ENCODE assay signal across 8 mouse cellular contexts in the genomic region with DNA sequence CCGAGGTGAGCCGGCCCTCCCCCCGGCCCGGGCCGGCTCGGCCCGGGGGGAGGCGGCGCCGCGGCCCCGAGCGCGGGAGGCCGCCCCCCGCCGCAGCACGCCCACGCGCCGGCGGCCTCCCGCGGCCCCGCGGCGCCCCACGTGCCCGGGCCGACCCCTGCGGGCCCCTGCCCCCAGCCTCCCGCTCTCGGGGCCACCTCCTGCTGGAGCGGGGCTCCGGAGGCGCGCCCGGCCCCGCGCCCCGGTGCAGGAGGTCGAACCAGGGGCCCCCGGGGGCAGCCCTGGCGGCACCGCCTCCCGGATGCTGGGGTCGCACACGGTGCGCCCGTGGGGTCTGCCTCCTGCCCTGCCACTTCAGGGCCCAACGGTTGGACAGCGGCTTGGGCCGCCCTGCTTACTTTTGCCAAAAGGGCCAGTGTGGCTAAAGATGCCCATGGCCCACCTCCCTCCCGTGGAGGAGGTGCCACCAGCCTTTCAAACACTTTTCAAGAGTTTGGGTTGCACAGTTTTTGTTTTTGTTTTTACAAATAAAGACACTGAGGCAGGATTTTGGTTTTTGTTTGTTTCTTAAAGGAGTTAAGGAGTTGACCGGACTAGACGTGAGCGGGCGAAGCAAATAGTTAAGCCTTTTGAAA. TPM values are rescaled to one million over a fixed set of nuclear protein-coding genes. Genes with fewer than 3 reads are reported as not detected.
DNase-seq lines count a peak whose midpoint lies in the region; ATAC-seq and TF ChIP-seq lines count a peak whose summit lies in the region.

No protein-coding gene starts in this region.

- peak overlapping the region; percentile 94 for H3K27ac ChIP-seq in heart, adult 2 months
- H3K27ac ChIP-seq in liver, embryonic 16.5 days (ENCODE audit: low read length) = peak overlapping the region; percentile 80
- peak overlapping the region; percentile 96 for H3K27ac ChIP-seq in olfactory bulb, adult 2 months (ENCODE audit: insufficient read depth, low read depth, low read length)

- H3K4me2 ChIP-seq in liver, embryonic 16.5 days (ENCODE audit: low read depth, low read length) = peak overlapping the region; percentile 86

- H3K4me1 ChIP-seq in heart, adult 2 months (ENCODE audit: control insufficient read depth, insufficient read depth, low read length) = peaks cover 7% of the 10 kb centered on the region
- peaks cover 9% of the 10 kb centered on the region for H3K4me1 ChIP-seq in liver, embryonic 16.5 days (ENCODE audit: control insufficient read depth, low read depth, low read length)
- H3K4me1 ChIP-seq in olfactory bulb, adult 2 months (ENCODE audit: control insufficient read depth, insufficient read depth, low read length) = peaks cover 7% of the 10 kb centered on the region

- H3K36me3 ChIP-seq in heart, adult 2 months (ENCODE audit: control insufficient read depth, insufficient read depth, low read length) = no peaks in the 10 kb centered on the region
- no peaks in the 10 kb centered on the region for H3K36me3 ChIP-seq in liver, embryonic 16.5 days (ENCODE audit: control insufficient read depth, insufficient read depth)

- no peak for TF ChIP-seq CTCF in heart, adult 2 months (IDR thresholded peaks at IDR 0.05)
- no peak for TF ChIP-seq CTCF in olfactory bulb, adult 2 months (IDR thresholded peaks at IDR 0.05; ENCODE audit: insufficient read depth, low read depth, low read length)

- peak overlapping the region; percentile 88 for H3K9ac ChIP-seq in heart, adult 2 months (ENCODE audit: low read depth, low read length)
- peak overlapping the region; percentile 87 for H3K9ac ChIP-seq in liver, embryonic 16.5 days (ENCODE audit: low read depth, low read length)

- TF ChIP-seq POLR2A in heart, adult 2 months (IDR thresholded peaks at IDR 0.05; ENCODE audit: insufficient read depth, low read depth, low read length) = no peak
- no peak for TF ChIP-seq POLR2A in olfactory bulb, adult 2 months (IDR thresholded peaks at IDR 0.05; ENCODE audit: insufficient read depth, low read depth, low read length)

- peak overlapping the region; percentile 57 for H3K4me3 ChIP-seq in heart, adult 2 months
- H3K4me3 ChIP-seq in liver, embryonic 16.5 days (ENCODE audit: low read depth, low read length) = peak overlapping the region; percentile 86
- peak overlapping the region; percentile 87 for H3K4me3 ChIP-seq in olfactory bulb, adult 2 months (ENCODE audit: insufficient read depth, low read depth, low read length)

- peak; percentile 63 for DNase-seq in ZHBTc4 (ENCODE audit: low read depth, low spot score)
- DNase-seq in embryo, embryonic 10 days (ENCODE audit: low spot score) = peak; percentile 70
- DNase-seq in heart, adult 2 months = peak in 1 of 2 experiments; percentile 63
- DNase-seq in kidney, adult 18-20 months = peak; percentile 51
- peak; percentile 8 to 21 for DNase-seq in urinary bladder, postnatal 36 days (ENCODE audit: low spot score in 2 of 2)

- ATAC-seq in CD4-positive, CD25-positive, alpha-beta regulatory T cell, adult 4 months = peak; percentile 42
- peak; percentile 59 for ATAC-seq in liver, embryonic 16.5 days (ENCODE audit: low read depth)

- WGBS in heart, adult 2 months = 7% methylated on average over 47 of the region's 58 CpGs
- 8% methylated on average over 34 of the region's 58 CpGs for WGBS in liver, embryonic 16.5 days (ENCODE audit: insufficient replicate concordance)
- WGBS in olfactory bulb, adult 2 months = 8% methylated on average over 56 of the region's 58 CpGs

- peaks cover 3% of the 10 kb centered on the region for H3K79me2 ChIP-seq in heart, adult 2 months (replicated peaks; ENCODE audit: control insufficient read depth, insufficient read depth, low read length)

- intact Hi-C loops in heart, adult 2 months (cut with DNase I) = loop anchor here (5.0 to 10.0 kb wide), 3 partner anchors 146 to 893 kb away; partner anchors contain the start of genes Pdk4, Peg10, Pon2 and Sgce

- no peaks in the 10 kb centered on the region for H3K9me3 ChIP-seq in liver, embryonic 16.5 days (replicated peaks; ENCODE audit: control insufficient read depth, low read length)

- H3K27me3 ChIP-seq in heart, adult 2 months (ENCODE audit: control insufficient read depth, insufficient read depth, low read length) = no peaks in the 10 kb centered on the region
- no peaks in the 10 kb centered on the region for H3K27me3 ChIP-seq in liver, embryonic 16.5 days (ENCODE audit: control insufficient read depth, insufficient read depth, low read depth, low read length)

- no peak for TF ChIP-seq EP300 in heart, adult 2 months (IDR thresholded peaks at IDR 0.05; ENCODE audit: insufficient read depth, low read depth, low read length)

RNA-seq across cellular contexts. Expression of gene Casd1, which starts 0.8 kb away (rescaled TPM):
- 10 to 100 TPM; 10.1 to 12.2 TPM for polyA plus RNA-seq in CD4-positive, CD25-positive, alpha-beta regulatory T cell, adult 4 months (2017; shearing (Covaris generic))
- 10 to 100 TPM; 26.1 to 26.4 TPM for total RNA-seq in heart, adult 2 months (2021)
- 12.3 and 25.2 TPM in 2 replicates for polyA plus RNA-seq in heart, adult 2 months (2012; rRNA removed)
- 5.7 and 6.4 TPM in 2 replicates for polyA plus RNA-seq in liver, embryonic 16.5 days (2015; fragmentation: Nextera tagmentation; extraction: Ambion mirVana)
- polyA plus RNA-seq in olfactory bulb, adult 2 months (2012; ENCODE audit: insufficient read depth, insufficient read length, low replicate concordance, missing spikeins) = not detected in 2 replicates
